Mouse (Mus musculus): ENCODE measurements at regions not wholly inside any gene's neighbourhood (a gene's known extent, or its start where the extent isn't known, plus 50 kb on each side); places are given as distances from the start of the nearest gene placed in this dataset.
"Not testable (repeated sequence)": the region's sequence is repeated elsewhere in the genome, so short reads cannot be mapped to it uniquely, and the experiment has no call there.

GRCm38 (mm10) chr13:68167826-68168225 lies 304.7 kb downstream of the BC048507 start:
- in situ Hi-C loops (cut with MboI, MseI): loop anchor here (5.0 kb wide), 1 partner anchor 116 kb away; no protein-coding TSS in a partner anchor

GRCm38 (mm10) chr13:68173456-68173855 lies 310.3 kb downstream of the BC048507 start:
- in situ Hi-C loops (cut with MboI, MseI): not testable (repeated sequence)
